Mouse (Mus musculus): Measurements from ENCODE around the gene Zbtb34. TPM values are rescaled to one million over a fixed set of nuclear protein-coding genes. Genes with fewer than 3 reads are reported as not detected.

Zbtb34 gene
- polyA plus RNA-seq, 1 experiment = 17.5 TPM

DNA sequence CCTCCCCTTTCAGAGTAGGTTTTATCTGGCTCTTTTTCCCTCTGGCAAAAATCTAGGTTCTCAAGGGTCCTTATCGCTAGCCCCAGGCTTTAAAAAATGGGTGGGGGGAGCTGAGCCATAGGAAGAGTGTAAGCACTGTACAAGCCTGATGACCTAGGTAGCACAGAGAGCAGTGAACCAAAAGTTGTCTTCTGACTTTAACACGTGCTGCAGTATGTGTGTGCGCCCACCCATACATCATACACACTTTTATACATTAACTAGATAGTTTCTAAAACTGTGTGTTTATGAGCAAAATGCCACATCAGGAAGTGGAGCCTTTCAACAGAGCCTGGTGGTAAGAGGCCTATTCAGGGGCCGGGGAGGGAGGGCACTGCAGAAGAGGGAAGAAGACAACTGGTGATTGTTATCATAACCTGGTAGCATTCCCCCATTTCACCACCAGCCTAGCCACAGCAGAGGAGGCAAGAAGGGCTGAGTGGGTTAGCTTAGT, 27.6 kb downstream of the Zbtb34 start:
- DNase-seq (ENCODE audit: extremely low spot score in 1 of 2, low spot score in 1 of 2) = no peak

DNA sequence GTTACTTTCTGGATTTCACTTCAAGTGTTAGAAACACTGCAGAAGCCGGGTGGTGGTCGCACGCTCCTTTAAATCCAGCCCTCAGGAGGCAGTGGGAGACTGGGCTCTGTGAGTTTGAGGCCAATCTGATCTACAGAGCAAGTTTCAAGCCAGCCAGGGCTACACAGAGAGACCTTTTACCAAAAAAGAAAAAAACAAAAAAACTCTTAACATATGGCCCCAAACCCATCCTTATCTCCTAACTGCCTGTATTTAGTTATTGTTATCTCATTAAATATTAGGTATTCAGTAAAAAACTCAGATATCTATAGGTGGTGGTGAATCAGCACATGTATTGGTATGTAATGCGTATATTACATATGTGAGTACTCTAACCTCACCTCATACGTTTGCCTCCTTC, 28.5 kb downstream of the Zbtb34 start:
- DNase-seq (ENCODE audit: extremely low spot score in 1 of 2, low spot score in 1 of 2) = no peak

DNA sequence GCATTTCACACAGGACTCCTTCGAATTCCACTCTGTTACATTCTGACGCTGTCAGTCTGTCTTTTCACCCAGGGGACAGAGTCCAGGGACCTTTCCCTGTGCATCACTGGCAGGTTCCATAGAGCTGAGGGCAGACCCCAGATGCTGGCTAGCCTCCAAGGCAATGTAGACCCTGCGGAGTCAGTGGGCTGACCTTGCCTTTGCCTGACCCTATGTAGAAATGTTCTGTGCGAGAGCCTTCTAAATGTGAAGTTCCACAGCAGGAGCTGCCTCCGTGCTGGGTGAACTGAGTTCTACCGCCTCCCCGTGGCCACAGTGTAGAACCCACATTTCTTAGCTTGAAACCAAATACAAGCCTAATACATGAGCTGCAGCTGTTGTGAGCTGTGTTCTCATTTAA, 28.9 kb downstream of the Zbtb34 start:
- DNase-seq (ENCODE audit: extremely low spot score in 1 of 2, low spot score in 1 of 2) = peak in 1 of 2 experiments; percentile 86

DNA sequence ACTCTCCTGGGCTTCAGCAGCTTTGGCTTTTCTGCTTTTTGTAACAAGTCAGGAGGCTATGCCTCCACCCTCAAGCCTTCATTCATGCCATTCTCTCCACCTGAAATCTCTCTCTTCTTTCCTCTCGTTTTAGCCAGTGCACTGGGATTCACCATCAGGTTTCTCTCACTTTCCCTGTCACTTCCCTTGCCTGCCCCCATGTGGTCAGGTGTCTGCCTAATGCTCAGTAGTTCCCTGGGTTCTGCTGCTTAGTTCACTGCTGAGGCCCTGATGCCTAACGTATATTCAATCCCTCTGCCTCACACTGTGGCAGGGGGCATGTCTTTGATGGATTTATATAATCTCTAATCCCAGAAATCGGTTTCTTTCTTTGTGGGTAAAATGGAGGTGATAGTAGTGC, 29.9 kb downstream of the Zbtb34 start:
- peak in 1 of 2 experiments; percentile 54 for DNase-seq (ENCODE audit: extremely low spot score in 1 of 2, low spot score in 1 of 2)

DNA sequence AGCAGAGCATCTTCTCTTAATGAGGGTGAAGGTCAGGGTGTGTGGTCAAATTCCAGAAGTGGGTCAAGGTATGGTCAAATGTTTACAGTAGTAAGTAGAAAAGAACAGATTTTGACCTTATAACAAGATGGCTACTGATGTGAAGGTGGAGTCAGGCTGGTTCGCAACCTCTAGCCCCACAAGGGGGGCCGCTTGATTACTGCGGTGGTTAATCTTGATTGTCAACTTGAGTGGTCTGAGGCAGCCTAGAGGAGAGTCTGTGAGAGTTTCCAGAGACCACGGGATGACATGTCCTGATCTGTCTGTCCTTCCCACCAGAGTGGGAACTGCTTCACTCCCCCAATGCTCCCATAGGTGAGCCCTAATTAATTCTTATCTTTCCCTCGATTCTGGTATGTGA, 30.6 kb downstream of the Zbtb34 start:
- DNase-seq (ENCODE audit: extremely low spot score in 1 of 2, low spot score in 1 of 2) = no peak

DNA sequence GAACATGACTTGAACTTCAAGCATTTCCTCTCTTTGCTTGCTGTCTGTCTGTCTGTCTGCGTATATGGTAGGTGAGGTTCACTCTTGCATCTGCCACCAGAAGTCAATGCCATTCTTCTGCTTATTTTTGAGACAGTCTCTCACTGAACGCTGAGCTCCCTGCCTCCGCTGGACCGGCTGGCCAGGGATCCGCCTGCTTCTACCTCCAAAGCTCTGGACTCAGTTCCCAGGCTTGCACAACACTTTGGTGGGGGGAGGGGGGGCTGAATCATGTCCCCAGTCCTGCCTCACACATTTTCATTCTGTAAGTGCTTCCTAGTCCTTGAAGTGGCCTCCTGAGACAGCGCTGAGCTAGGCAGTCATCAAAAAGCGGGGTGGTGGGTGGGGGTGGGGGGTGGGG, 32.0 kb downstream of the Zbtb34 start:
- no peak for DNase-seq (ENCODE audit: extremely low spot score in 1 of 2, low spot score in 1 of 2)

DNA sequence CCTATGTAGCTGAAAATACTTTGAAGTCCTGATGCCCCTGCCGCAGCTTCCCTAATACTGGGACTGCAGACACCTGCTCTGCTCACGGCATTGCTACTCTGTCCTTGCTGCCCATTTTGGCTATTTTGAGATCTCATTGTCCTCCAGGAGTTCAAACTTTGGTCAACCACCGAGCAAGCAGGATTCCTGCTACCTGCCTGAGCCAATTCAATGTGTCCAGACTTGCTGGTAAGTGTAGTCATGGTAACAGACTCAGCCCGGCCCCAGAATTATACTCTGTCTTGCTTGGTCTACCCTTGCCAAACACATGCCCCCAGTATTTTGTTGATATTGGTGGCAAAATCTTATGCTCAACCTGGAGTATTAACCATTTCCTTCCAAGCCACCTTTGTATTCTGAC, 34.1 kb downstream of the Zbtb34 start:
- DNase-seq (ENCODE audit: extremely low spot score in 1 of 2, low spot score in 1 of 2) = no peak

DNA sequence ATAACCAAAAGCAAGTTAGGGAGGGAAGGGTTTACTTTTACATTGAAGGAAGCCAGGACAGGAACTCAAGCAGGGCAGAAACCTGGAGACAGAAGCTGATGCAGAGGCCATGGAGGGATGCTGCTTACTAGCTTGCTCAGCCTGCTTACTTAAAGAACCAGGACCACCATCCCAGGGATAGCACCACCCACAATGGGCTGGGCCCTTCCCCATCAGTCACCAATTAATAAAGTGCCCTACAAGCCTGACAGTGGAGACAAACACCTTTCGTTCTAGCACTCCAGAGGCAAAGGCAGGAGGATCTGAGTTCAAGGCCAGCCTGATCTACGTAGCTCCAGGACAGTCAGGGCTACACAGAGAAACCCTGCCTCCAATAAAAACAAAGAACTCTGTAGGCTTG, 36.1 kb downstream of the Zbtb34 start:
- no peak for DNase-seq (ENCODE audit: extremely low spot score in 1 of 2, low spot score in 1 of 2)

DNA sequence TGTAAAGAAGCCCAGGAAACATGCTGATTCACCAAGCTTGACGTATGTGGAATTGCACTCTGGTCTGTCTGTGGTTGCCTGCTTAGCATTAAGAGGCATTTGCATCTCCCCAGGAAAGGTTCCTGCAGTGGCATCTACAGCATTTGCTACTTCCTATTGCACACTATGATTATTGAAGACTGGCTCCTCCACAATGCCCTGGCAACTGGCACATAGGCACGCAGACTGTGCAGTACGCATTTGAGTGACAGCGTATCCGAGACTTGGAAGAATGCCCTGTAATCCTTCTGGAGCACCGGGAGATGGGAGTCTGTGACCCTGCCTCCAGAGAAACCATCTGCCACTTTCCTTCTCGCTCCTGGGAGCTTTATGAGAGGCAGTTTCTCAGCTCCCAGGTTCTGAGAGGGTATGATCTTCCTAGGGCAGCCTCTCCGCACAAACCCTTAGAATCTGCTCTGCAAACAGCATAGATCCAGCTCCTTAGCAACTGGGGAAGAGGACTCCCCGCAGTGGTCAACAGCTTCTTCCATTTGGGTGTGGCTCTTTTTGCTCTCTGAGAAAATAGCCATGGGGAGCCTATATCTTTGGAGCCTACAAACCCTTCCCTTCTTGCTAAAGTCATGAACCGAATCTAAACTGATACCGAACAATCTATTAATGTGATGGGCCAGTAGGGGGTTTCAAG, 37.0 kb downstream of the Zbtb34 start:
- peak in 1 of 2 experiments; percentile 63 for DNase-seq (ENCODE audit: extremely low spot score in 1 of 2, low spot score in 1 of 2)

DNA sequence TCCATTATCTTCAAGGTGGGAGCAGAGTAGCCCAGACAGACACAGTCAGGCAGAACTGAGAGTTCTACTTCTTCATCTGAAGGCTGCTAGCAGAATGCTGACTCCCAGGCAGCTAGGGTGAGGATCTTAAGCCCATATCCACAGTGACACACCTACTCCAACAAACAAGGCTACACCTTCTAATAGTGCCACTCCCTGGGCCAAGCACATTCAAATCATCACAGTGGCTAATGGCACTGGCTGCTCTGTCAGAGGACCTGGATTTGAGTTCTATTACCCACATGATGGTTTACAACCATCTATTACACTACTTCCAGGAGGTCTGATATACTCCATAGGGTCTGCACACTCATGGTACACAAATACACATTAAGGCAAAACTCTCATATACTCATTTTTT, 38.1 kb downstream of the Zbtb34 start:
- DNase-seq (ENCODE audit: extremely low spot score in 1 of 2, low spot score in 1 of 2) = no peak

DNA sequence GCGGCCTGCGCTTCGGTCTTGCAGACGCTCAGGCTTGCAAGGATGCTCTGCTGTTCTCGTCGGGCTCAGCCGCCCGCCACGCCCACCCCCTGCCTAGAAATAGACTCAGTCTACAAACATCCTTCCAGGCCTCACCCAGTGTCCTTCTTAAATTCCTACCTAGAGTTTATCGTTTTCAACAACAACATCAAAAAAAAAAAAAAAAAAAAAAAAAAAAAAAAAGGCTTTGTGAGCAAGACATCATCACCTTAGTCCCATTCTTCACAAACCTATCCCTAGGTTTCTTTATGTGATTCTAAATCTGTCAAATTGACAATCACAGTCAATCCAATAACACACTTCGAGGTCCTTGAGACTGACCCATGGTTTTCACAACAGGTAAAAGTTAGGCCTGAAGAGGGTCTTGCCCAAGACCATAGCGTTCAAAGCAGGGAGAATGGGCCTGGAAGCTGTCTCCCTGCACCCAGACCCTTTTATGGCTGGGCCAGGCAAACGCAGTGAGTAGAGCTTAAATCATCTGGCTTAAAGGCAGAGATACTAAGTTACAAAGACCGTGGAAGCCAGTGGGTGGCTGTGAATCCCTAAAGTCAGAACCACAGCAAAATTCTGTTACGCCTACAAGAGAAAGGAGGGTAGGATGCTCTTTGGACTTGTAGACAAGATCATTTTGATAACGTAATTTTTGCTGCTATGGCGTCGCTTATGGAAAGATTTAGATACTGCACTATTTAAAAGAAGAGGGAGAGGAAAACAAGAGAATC, 59.3 kb downstream of the Zbtb34 start:
- DNase-seq (ENCODE audit: extremely low spot score in 1 of 2, low spot score in 1 of 2) = peak in 1 of 2 experiments; percentile 45

DNA sequence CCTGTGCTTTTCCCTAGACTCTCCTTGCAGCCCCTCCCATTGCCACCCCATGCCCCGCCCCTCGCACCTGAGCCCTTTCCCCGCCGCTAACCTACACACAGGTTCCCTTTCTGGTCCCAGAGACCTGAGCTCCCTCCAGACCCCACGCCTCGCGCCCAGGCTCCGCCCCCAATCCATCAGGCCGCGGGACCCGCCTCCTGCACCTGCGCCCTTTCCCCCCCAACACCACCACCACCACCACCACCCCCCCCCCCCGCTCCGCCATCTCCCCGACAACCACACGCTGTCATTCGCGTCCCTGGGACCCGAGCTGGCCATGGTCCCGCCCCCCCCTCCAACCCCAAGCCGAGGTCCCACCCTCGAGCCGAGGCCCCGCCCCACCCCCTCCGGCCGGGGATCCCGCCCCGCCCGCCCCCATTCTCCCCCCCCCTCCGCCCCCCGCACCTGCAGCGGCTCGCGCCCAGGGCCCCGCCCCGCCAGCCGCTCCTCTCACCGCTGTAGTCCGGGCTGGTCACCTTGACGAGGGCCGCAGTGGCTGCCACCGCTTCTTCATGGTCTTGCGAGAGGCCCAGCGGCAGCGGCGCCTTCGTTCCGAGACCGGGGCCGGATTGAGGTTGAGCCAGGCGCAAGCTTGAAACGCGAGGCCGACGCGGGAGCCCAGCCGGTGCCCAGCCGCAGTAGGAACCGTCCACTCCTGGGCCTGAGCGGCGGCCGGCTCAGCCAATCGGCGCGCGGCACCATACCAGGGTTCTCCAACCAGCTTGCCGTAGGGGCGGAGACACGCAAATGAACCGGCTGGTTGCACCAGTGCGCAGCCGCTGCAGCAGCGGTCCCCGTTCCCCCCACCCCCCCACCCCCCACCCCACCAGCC, 60.1 kb downstream of the Zbtb34 start, which contains the start of gene Ralgps1:
Gene Ralgps1 (minus strand): TSS at position 710 of the 871 bp plus-strand sequence.
- peak; percentile 95 to 98 for DNase-seq (ENCODE audit: extremely low spot score in 1 of 2, low spot score in 1 of 2)

DNA sequence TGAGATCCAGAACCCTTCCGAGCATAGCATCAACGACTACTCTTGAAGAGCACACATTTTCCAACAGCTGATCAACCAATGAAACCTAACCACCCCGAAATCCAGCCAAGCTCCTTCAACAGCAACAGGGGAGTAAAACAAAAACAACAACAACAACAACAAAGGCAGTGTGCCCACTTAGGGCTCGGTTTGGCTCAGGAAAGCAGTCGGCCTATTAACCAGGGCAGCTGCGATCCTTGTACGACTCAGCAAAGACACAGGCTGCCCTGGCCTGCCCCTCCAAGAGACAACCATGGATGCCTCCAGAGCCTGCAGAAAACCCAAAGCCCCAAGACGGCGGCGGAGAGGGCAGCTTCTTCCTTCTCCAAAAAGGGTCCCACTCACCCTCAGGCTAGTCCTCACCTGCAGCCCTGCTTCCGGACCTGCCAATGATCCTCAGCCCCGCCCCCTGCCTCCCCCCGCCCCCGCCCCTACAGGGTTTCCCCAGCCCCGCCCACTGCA, 60.8 kb downstream of the Zbtb34 start:
- DNase-seq (ENCODE audit: extremely low spot score in 1 of 2, low spot score in 1 of 2) = no peak

DNA sequence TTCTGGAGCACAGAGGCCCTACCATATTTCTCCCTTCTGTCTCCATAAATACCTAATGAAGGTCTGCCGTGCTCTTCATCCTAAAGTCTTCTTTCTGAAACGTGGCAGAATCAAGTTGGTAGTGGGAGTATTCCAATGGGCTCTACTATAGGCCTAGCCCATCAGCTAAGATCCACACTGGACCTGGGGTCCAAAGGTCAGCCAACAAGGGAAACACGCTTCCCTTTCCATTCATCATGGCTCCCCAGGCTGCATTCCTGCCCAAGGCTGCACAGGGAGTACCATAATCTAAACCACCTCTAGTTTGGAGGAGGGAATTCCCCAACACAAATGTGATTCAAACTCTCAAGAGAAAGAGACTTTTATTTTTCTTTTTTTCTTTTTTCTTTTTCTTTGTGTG, 61.7 kb downstream of the Zbtb34 start:
- no peak for DNase-seq (ENCODE audit: extremely low spot score in 1 of 2, low spot score in 1 of 2)

DNA sequence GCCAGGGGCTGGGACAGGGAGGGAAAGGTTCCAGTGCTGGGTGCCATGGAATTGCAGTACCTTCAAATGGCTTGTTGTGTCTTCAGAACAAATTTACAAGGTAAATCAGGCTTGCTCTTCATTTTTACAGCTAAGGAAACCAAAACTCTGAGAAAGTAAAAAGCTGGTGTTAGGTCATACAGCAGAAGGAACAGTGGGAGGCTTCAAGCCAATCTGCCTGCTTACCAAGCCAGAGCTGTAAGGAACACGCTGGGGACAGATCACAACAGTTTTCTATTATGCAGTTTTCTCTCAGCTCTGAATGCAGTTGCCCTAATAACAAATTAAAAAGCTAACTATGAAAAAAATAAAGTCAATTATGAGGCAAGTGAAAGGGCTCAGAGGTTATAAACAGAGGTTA, 62.6 kb downstream of the Zbtb34 start:
- no peak for DNase-seq (ENCODE audit: extremely low spot score in 1 of 2, low spot score in 1 of 2)

DNA sequence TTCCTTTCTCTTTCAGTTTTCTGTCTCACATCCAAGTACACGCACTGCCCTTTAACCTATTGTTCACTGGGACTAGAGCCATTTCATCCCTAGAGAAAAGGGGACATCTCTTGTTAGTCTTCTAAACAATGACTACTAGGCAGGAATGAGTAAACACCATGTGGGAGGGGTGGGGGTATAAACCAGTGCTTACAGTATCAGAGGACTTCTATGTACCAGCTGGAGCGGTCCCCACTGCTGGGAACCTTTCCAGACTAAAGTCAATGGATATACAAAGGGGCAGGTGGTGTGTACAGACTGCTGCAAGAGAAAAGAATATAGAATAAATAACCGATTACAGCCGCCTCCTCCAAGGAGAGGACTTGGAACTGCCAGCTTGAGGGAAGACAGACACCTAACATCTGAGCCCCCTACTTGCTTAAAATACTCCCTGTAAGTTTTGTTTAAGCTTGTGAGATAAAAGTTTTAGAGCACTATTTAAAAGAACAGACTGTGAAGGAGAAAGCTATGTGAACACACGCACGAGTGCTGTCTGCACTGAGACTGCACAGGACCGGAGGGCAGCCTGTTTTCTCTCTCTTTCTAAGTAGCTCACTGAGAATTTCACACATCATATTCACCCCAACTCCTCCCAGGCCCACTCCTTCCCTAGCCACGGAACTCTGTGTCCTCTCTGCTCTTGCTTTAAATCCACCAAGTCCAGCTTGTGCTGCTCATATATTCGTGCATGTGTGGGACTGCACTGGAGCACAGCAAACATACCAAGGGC, 65.2 kb downstream of the Zbtb34 start:
- peak in 1 of 2 experiments; percentile 48 for DNase-seq (ENCODE audit: extremely low spot score in 1 of 2, low spot score in 1 of 2)

DNA sequence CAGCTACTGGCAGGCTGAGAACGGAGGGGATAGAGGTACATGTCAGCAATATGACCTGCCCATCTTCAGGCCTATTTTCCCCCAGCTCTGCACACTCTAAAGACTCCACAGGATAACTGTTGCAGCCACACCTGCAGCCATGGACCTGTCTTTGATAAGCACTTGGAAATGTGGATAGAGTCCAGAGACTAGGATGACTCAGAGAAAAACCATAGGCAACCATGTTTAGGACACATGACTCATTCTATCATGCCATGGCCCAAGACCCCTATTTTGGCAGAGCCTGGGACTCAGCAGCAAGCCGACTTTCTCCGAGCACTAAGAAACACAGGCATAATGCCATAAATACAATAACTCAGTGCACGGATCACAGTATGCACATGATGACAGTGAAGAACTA, 66.5 kb downstream of the Zbtb34 start:
- DNase-seq (ENCODE audit: extremely low spot score in 1 of 2, low spot score in 1 of 2) = no peak

DNA sequence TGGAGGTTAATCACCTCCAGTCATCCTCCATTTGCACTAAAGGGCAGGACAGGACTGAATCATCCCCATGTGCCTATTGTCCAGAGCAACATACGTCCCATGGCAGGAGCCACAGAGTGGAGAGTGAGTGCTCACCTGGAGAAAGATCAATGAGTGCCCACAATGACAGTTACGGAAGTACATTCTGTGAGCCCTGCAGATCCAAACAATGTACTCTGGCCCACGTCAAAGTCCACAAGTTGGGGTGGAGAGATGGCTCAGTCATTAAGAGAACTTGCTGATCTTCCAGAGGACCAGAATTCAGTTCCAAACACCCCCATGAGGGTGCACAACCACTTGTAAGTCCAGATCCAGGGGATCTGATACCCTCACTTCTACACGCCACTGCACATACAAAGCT, 67.2 kb downstream of the Zbtb34 start:
- DNase-seq (ENCODE audit: extremely low spot score in 1 of 2, low spot score in 1 of 2) = no peak

DNA sequence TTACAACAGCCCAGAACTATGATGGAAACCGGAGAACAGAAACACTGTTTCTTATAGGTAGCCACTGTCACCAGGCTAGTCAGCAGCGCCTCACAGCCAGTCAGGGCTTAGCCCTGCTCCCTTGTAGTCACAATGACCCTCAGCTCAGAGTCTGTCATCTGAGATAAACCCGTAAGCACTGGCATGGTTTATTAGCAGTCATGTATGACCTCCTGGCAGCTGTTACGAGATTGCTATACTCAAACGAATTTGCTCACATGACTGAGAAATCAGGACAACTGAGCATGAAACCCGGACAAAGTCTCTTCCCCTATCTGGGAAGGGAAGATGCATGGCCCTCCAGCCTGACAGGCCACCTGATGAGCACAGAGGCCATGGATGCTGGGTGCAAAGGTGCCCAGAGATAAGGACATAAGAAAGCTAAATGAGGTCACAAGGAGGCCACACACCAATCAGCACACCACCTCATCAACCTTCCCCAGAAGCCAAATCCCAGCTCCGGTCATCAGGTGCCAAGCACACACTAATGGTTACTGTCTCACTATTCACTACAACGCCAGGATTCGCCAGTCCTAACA, 69.9 kb downstream of the Zbtb34 start:
- no peak for DNase-seq (ENCODE audit: extremely low spot score in 1 of 2, low spot score in 1 of 2)

DNA sequence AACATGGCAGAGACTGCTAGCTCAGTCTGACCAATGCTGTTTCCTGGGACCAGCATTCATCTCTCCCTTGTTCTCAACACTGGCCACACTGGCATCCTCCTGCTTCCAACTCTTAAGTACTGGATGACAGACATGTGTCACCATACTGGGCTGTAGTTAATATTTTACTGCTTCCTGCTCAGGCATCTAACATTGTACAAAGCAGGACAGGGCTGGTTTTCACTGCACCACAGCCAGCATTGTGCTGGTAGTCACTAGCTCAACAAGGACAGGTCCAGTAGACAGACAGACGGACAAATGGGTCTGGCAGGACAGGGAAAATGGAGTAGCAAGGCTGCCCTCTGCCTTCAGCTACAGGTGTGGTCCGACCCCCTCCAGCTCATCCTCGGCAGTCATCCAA, 70.6 kb downstream of the Zbtb34 start:
- DNase-seq (ENCODE audit: extremely low spot score in 1 of 2, low spot score in 1 of 2) = no peak
